Mouse (Mus musculus): Measurements from ENCODE around the gene Sln.

Gene Sln

GRCm38 (mm10) chr9:53849864-53850263, at the start of gene Sln:
Sln (plus strand) TSS chr9:53850164.
- DNase-seq (ENCODE audit: low read depth, low spot score), result no peak

- no peak for DNase-seq (ENCODE audit: low read depth, low spot score)
Observed at GRCm38 (mm10) chr9:53802921-53803320, 47.0 kb upstream of the Sln start.

- DNase-seq (ENCODE audit: low read depth, low spot score), result no peak
Observed at GRCm38 (mm10) chr9:53806496-53807086, 43.4 kb upstream of the Sln start.

GRCm38 (mm10) chr9:53813418-53813817, 36.5 kb upstream of the Sln start:
- DNase-seq (ENCODE audit: low read depth, low spot score), result no peak

- no peak for DNase-seq (ENCODE audit: low read depth, low spot score)
Observed at GRCm38 (mm10) chr9:53818760-53819159, 31.2 kb upstream of the Sln start.

- DNase-seq (ENCODE audit: low read depth, low spot score), result peak; percentile 9
Observed at GRCm38 (mm10) chr9:53825318-53825717, 24.6 kb upstream of the Sln start.

- peak; percentile 68 for DNase-seq (ENCODE audit: low read depth, low spot score)
Observed at GRCm38 (mm10) chr9:53829081-53829865, 20.7 kb upstream of the Sln start.

- no peak for DNase-seq (ENCODE audit: low read depth, low spot score)
Observed at GRCm38 (mm10) chr9:53829866-53830209, 20.1 kb upstream of the Sln start.

GRCm38 (mm10) chr9:53835039-53835438, 14.9 kb upstream of the Sln start:
- no peak for DNase-seq (ENCODE audit: low read depth, low spot score)

- DNase-seq (ENCODE audit: low read depth, low spot score), result no peak
Observed at GRCm38 (mm10) chr9:53835976-53836375, 14.0 kb upstream of the Sln start.

GRCm38 (mm10) chr9:53838816-53839215, 11.1 kb upstream of the Sln start:
- DNase-seq (ENCODE audit: low read depth, low spot score), result no peak

- DNase-seq (ENCODE audit: low read depth, low spot score), result no peak
Observed at GRCm38 (mm10) chr9:53848548-53848947, 1.4 kb upstream of the Sln start.

- no peak for DNase-seq (ENCODE audit: low read depth, low spot score)
Observed at GRCm38 (mm10) chr9:53852158-53852557, 2.2 kb downstream of the Sln start.

GRCm38 (mm10) chr9:53853672-53854071, 3.7 kb downstream of the Sln start:
- no peak for DNase-seq (ENCODE audit: low read depth, low spot score)

- peak; percentile 70 for DNase-seq (ENCODE audit: low read depth, low spot score)
Observed at GRCm38 (mm10) chr9:53854525-53854924, 4.6 kb downstream of the Sln start.

GRCm38 (mm10) chr9:53857864-53858263, 7.9 kb downstream of the Sln start:
- DNase-seq (ENCODE audit: low read depth, low spot score), result no peak

GRCm38 (mm10) chr9:53873239-53873638, 23.3 kb downstream of the Sln start:
- peak; percentile 50 for DNase-seq (ENCODE audit: low read depth, low spot score)

GRCm38 (mm10) chr9:53877423-53877822, 27.5 kb downstream of the Sln start:
- no peak for DNase-seq (ENCODE audit: low read depth, low spot score)

- no peak for DNase-seq (ENCODE audit: low read depth, low spot score)
Observed at GRCm38 (mm10) chr9:53883588-53884280, 33.8 kb downstream of the Sln start.

GRCm38 (mm10) chr9:53890075-53890474, 40.1 kb downstream of the Sln start:
- DNase-seq (ENCODE audit: low read depth, low spot score), result no peak

- DNase-seq (ENCODE audit: low read depth, low spot score), result no peak
Observed at GRCm38 (mm10) chr9:53895827-53896226, 45.9 kb downstream of the Sln start.

GRCm38 (mm10) chr9:53899836-53900235, 49.9 kb downstream of the Sln start:
- peak; percentile 41 for DNase-seq (ENCODE audit: low read depth, low spot score)

Data from telencephalon, adult 2 months (tissue).